Mouse (Mus musculus) E14TG2a.4 (cell line): Measurements from ENCODE around the gene Ablim1.
A peak's percentile ranks its signal among the peaks of the same experiment; 100 is the strongest.

Source experiments
- H3K27me3 ChIP-seq: 2 replicates; pipeline ENCODE4 v1.6.1; 2014; ENCODE audit warnings: low read length, control low read depth; ENCODE audit not compliant: insufficient read depth
- H3K36me3 ChIP-seq: 2 replicates; pipeline ENCODE4 v1.6.1; 2014; ENCODE audit warnings: low read length, control low read depth; ENCODE audit not compliant: insufficient read depth
- H3K4me1 ChIP-seq: replicated peaks from 2 replicates; pipeline ENCODE4 v1.6.1; 2014; ENCODE audit warnings: low read depth, low read length, control low read depth
- H3K4me3 ChIP-seq: replicated peaks from 2 replicates; pipeline ENCODE4 v1.5.1; 2014; ENCODE audit warnings: mild to moderate bottlenecking, low read length
- H3K9me3 ChIP-seq: 2 replicates; pipeline ENCODE4 v1.6.1; 2014; ENCODE audit warnings: low read length, control low read depth
- CTCF ChIP-seq: conservative IDR thresholded peaks from 2 replicates; pipeline ENCODE4 v1.5.1; 2014; ENCODE audit warnings: low read length
- NANOG ChIP-seq: IDR thresholded peaks from 2 replicates; pipeline ENCODE4 v1.6.1; 2014; ENCODE audit warnings: borderline replicate concordance, low read length, mixed read lengths
- POU5F1 ChIP-seq: IDR thresholded peaks from 2 replicates; pipeline ENCODE4 v1.6.1; 2014; ENCODE audit warnings: low read length, borderline replicate concordance

Ablim1 gene

GRCm38 (mm10) chr19:57067108-57067613, 247.6 kb downstream of the Ablim1 start:
- H3K9me3 ChIP-seq: no peaks in the 10 kb centered on the region
- no peaks in the 10 kb centered on the region for H3K36me3 ChIP-seq
- TF ChIP-seq CTCF: no peak
- no peak for TF ChIP-seq NANOG
- TF ChIP-seq POU5F1: no peak
- no peak overlapping the region for H3K4me3 ChIP-seq
- H3K27me3 ChIP-seq: no peaks in the 10 kb centered on the region
- H3K4me1 ChIP-seq: no peaks in the 10 kb centered on the region; the same call in 1 of the 2 replicates

- Histone ChIP-seq H3K27me3 (0 out of 2 replicates have a peak, but pooled peaks cover 4% of the 10 kb centered on the region), H3K36me3 (no peaks in the 10 kb centered on the region), H3K4me3 (no peak overlapping the region), H3K9me3 (no peaks in the 10 kb centered on the region), H3K4me1 (no peaks in the 10 kb centered on the region; the same call in 1 of the 2 replicates)
- TF ChIP-seq CTCF: peak; percentile 81
- TF ChIP-seq NANOG: no peak
Observed at GRCm38 (mm10) chr19:57066313-57066712, 248.4 kb downstream of the Ablim1 start.

GRCm38 (mm10) chr19:57062746-57063145, 252.0 kb downstream of the Ablim1 start:
- Histone ChIP-seq H3K4me3 (no peak overlapping the region), H3K4me1 (peaks cover 8% of the 10 kb centered on the region), H3K9me3 (peaks cover 2% of the 10 kb centered on the region), H3K36me3 (no peaks in the 10 kb centered on the region), H3K27me3 (0 out of 2 replicates have a peak, but pooled peaks cover 4% of the 10 kb centered on the region)
- TF ChIP-seq NANOG: no peak
- no peak for TF ChIP-seq CTCF

- Histone ChIP-seq H3K9me3 (peaks cover 5% of the 10 kb centered on the region), H3K4me3 (peak overlapping the region; percentile 65), H3K36me3 (no peaks in the 10 kb centered on the region), H3K27me3 (0 out of 2 replicates have a peak, but pooled peaks cover 4% of the 10 kb centered on the region), H3K4me1 (peaks cover 8% of the 10 kb centered on the region)
- TF ChIP-seq POU5F1 (no peak), CTCF (no peak), NANOG (no peak)
Observed at GRCm38 (mm10) chr19:57059018-57059580, 255.6 kb downstream of the Ablim1 start.

- H3K4me1 ChIP-seq: peaks cover 8% of the 10 kb centered on the region
- no peak overlapping the region for H3K4me3 ChIP-seq
- TF ChIP-seq POU5F1 (no peak), CTCF (peak; percentile 77)
Observed at GRCm38 (mm10) chr19:57057568-57057967, 257.2 kb downstream of the Ablim1 start.

GRCm38 (mm10) chr19:57055215-57056120, 259.3 kb downstream of the Ablim1 start:
- TF ChIP-seq NANOG (no peak), CTCF (no peak), POU5F1 (no peak)
- Histone ChIP-seq H3K36me3 (no peaks in the 10 kb centered on the region), H3K4me1 (peaks cover 8% of the 10 kb centered on the region), H3K4me3 (no peak overlapping the region), H3K9me3 (peaks cover 5% of the 10 kb centered on the region), H3K27me3 (no peaks in the 10 kb centered on the region)

More at GRCm38 (mm10) chr19:57057568-57057967, 257.2 kb downstream of the Ablim1 start:
- H3K27me3 ChIP-seq: 0 out of 2 replicates have a peak, but pooled peaks cover 4% of the 10 kb centered on the region
- peaks cover 5% of the 10 kb centered on the region for H3K9me3 ChIP-seq
- H3K36me3 ChIP-seq: no peaks in the 10 kb centered on the region

GRCm38 (mm10) chr19:57052959-57053358, 261.8 kb downstream of the Ablim1 start:
- no peaks in the 10 kb centered on the region for H3K4me1 ChIP-seq
- peaks cover 5% of the 10 kb centered on the region for H3K9me3 ChIP-seq
- H3K27me3 ChIP-seq: no peaks in the 10 kb centered on the region
- H3K4me3 ChIP-seq: no peak overlapping the region
- H3K36me3 ChIP-seq: no peaks in the 10 kb centered on the region
- TF ChIP-seq NANOG (no peak), POU5F1 (no peak), CTCF (no peak)

GRCm38 (mm10) chr19:57052016-57052415, 262.7 kb downstream of the Ablim1 start:
- Histone ChIP-seq H3K36me3 (no peaks in the 10 kb centered on the region), H3K27me3 (no peaks in the 10 kb centered on the region), H3K4me1 (no peaks in the 10 kb centered on the region), H3K4me3 (no peak overlapping the region), H3K9me3 (no peaks in the 10 kb centered on the region)
- TF ChIP-seq POU5F1: no peak
